Mouse (Mus musculus) midbrain, embryonic 15.5 days (tissue): ENCODE measurements around the gene Rgs7. TPM values are rescaled to one million over a fixed set of nuclear protein-coding genes. Genes with fewer than 3 reads are reported as not detected.

Experiments used
- ATAC-seq: fragments of 200-750 bp; cut with Nextera tagmentation; replicated peaks from 2 replicates; pipeline ENCODE4 v1.8.0; 2017; ENCODE audit warnings: moderate TSS enrichment
- H3K27ac ChIP-seq: fragments of 300-500 bp; sonication (generic); 2 replicates; pipeline ENCODE4 v1.5.1; 2015; ENCODE audit warnings: mild to moderate bottlenecking, inconsistent platforms
- H3K27me3 ChIP-seq: fragments of 300-500 bp; sonication (generic); replicated peaks from 2 replicates; pipeline ENCODE4 v1.6.1; 2015; ENCODE audit warnings: inconsistent platforms
- H3K36me3 ChIP-seq: fragments of 300-500 bp; sonication (generic); replicated peaks from 2 replicates; pipeline ENCODE4 v1.6.1; 2015; ENCODE audit warnings: inconsistent platforms
- H3K4me1 ChIP-seq: fragments of 300-500 bp; sonication (generic); 2 replicates; pipeline ENCODE4 v1.6.1; 2015; ENCODE audit warnings: inconsistent platforms
- H3K4me2 ChIP-seq: fragments of 300-500 bp; sonication (generic); 2 replicates; pipeline ENCODE4 v1.6.1; 2015; ENCODE audit warnings: inconsistent platforms, mild to moderate bottlenecking, moderate library complexity
- H3K4me3 ChIP-seq: fragments of 300-500 bp; sonication (generic); 2 replicates; pipeline ENCODE4 v1.5.1; 2015; ENCODE audit warnings: mild to moderate bottlenecking, inconsistent platforms
- H3K9ac ChIP-seq: fragments of 300-500 bp; sonication (generic); 2 replicates; pipeline ENCODE4 v1.6.1; 2015; ENCODE audit warnings: mild to moderate bottlenecking, inconsistent platforms
- H3K9me3 ChIP-seq: fragments of 300-500 bp; sonication (generic); 2 replicates; pipeline ENCODE4 v1.6.1; 2016; ENCODE audit warnings: inconsistent platforms
- WGBS: fragments of 180-500 bp; shearing (Covaris S2); methylation state at CpG from one replicate; pipeline ENCODE4 v1.1.7; 2015; ENCODE audit warnings: mixed read lengths; 5-methylcytosine and 5-hydroxymethylcytosine counted together
- polyA plus RNA-seq: library from polyadenylated mRNA; unstranded; fragments of >200 nt; fragmentation: Nextera tagmentation; extraction: Ambion mirVana; gene quantifications from 2 replicates; pipeline ENCODE4 v1.2.1, GENCODE M21; 2015

Rgs7 gene
- polyA plus RNA-seq, 1 experiment from 2014 or later, result 39.1 TPM

- H3K9ac ChIP-seq, result no peak overlapping the region
- no peak overlapping the region for H3K4me2 ChIP-seq
- no peak overlapping the region for H3K4me3 ChIP-seq
- H3K36me3 ChIP-seq, result no peaks in the 10 kb centered on the region
- H3K4me1 ChIP-seq, result no peaks in the 10 kb centered on the region
- peak; percentile 33; the same call in 1 of the 2 replicates for ATAC-seq
- no peak overlapping the region for H3K27ac ChIP-seq
- H3K9me3 ChIP-seq, result no peaks in the 10 kb centered on the region
- H3K27me3 ChIP-seq, result no peaks in the 10 kb centered on the region
- 33% methylated on average over 4 of the region's 4 CpGs for WGBS
Observed at GRCm38 (mm10) chr1:175426393-175426792, 65.9 kb downstream of the Rgs7 start.

GRCm38 (mm10) chr1:175420883-175421282 lies 71.4 kb downstream of the Rgs7 start:
- Histone ChIP-seq H3K27me3 (no peaks in the 10 kb centered on the region), H3K36me3 (no peaks in the 10 kb centered on the region), H3K4me3 (no peak overlapping the region), H3K9me3 (no peaks in the 10 kb centered on the region), H3K4me2 (no peak overlapping the region), H3K9ac (no peak overlapping the region), H3K27ac (no peak overlapping the region), H3K4me1 (no peaks in the 10 kb centered on the region)
- ATAC-seq, result no peak
- WGBS, result 86% methylated on average over 4 of the region's 4 CpGs

DNA sequence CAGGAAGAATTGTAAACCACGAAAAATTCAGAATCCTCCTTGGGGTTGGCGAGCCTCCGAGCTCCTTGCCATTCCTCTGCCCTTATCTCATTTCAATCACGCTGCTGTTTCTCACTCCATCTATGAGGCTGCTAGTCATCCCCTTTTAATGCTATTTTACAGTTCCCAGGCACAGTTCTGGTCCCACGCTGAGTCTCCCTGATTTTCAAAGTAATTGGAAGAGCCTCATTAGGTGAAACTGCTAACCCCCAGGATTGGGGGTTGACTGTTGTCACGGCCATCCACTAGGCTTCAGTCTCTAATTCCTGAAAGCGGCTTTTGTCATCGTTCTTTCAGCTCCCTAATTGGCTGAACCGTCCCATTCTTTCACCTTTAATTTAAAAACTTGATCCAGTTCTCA lies 76.6 kb downstream of the Rgs7 start:
- 36% methylated on average over 9 of the region's 9 CpGs for WGBS
- H3K4me1 ChIP-seq, result no peaks in the 10 kb centered on the region
- no peaks in the 10 kb centered on the region for H3K36me3 ChIP-seq
- H3K9me3 ChIP-seq, result no peaks in the 10 kb centered on the region
- H3K4me3 ChIP-seq, result no peak overlapping the region
- peak; percentile 43; the same call in 1 of the 2 replicates for ATAC-seq
- no peak overlapping the region for H3K4me2 ChIP-seq
- H3K9ac ChIP-seq, result no peak overlapping the region
- H3K27me3 ChIP-seq, result no peaks in the 10 kb centered on the region
- no peak overlapping the region; the same call in 1 of the 2 replicates for H3K27ac ChIP-seq

- Histone ChIP-seq H3K4me3 (no peak overlapping the region), H3K27me3 (no peaks in the 10 kb centered on the region), H3K4me2 (no peak overlapping the region), H3K36me3 (no peaks in the 10 kb centered on the region), H3K9me3 (no peaks in the 10 kb centered on the region), H3K27ac (no peak overlapping the region), H3K9ac (no peak overlapping the region), H3K4me1 (no peaks in the 10 kb centered on the region)
- ATAC-seq, result no peak
- WGBS, result 37% methylated on average over 3 of the region's 3 CpGs
Observed at GRCm38 (mm10) chr1:175410399-175410798, 81.9 kb downstream of the Rgs7 start.

GRCm38 (mm10) chr1:175391894-175392293 lies 100.4 kb downstream of the Rgs7 start:
- Histone ChIP-seq H3K9ac (no peak overlapping the region), H3K4me2 (no peak overlapping the region), H3K4me3 (no peak overlapping the region), H3K27ac (no peak overlapping the region), H3K36me3 (no peaks in the 10 kb centered on the region), H3K9me3 (no peaks in the 10 kb centered on the region), H3K4me1 (no peaks in the 10 kb centered on the region), H3K27me3 (no peaks in the 10 kb centered on the region)
- WGBS, result 85% methylated on average over 4 of the region's 4 CpGs
- no peak for ATAC-seq

GRCm38 (mm10) chr1:175389250-175389649 lies 103.0 kb downstream of the Rgs7 start:
- 74% methylated on average over 5 of the region's 5 CpGs for WGBS

GRCm38 (mm10) chr1:175385581-175386235 lies 106.6 kb downstream of the Rgs7 start:
- Histone ChIP-seq H3K27me3 (no peaks in the 10 kb centered on the region), H3K9ac (no peak overlapping the region), H3K4me2 (peak overlapping the region; percentile 12; the same call in 1 of the 2 replicates), H3K4me1 (peaks cover 14% of the 10 kb centered on the region), H3K27ac (peak overlapping the region; percentile 73), H3K9me3 (no peaks in the 10 kb centered on the region), H3K4me3 (no peak overlapping the region), H3K36me3 (no peaks in the 10 kb centered on the region)
- ATAC-seq, result peak; percentile 94
- WGBS, result 13% methylated on average over 3 of the region's 3 CpGs

More at GRCm38 (mm10) chr1:175389250-175389649, 103.0 kb downstream of the Rgs7 start:
- Histone ChIP-seq H3K4me1 (peaks cover 14% of the 10 kb centered on the region), H3K27me3 (no peaks in the 10 kb centered on the region), H3K4me2 (no peak overlapping the region), H3K36me3 (no peaks in the 10 kb centered on the region), H3K9ac (no peak overlapping the region), H3K9me3 (no peaks in the 10 kb centered on the region), H3K27ac (no peak overlapping the region), H3K4me3 (no peak overlapping the region)
- no peak for ATAC-seq

DNA sequence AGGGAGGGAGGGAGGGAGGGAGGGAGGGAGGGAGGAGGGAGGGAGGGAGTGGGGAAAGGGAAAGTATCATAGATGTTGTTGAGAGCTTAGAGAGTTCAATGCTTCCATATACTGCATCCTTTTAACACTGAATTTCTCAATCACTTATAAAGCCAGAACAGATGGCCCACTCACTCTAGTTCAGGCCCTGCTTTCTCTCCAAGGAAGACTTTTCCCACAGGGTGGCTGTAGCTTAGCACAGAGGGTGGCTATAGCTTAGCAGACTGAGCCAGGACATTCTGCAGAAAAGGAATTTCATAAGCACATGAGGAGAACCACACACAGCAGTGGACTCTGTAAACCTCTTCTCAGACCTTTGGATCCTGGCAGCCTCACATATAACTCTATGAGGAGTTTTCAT lies 119.7 kb downstream of the Rgs7 start:
- no peaks in the 10 kb centered on the region for H3K27me3 ChIP-seq
- H3K27ac ChIP-seq, result no peak overlapping the region
- H3K9me3 ChIP-seq, result no peaks in the 10 kb centered on the region
- no peak for ATAC-seq
- no peak overlapping the region for H3K4me2 ChIP-seq
- no peaks in the 10 kb centered on the region for H3K4me1 ChIP-seq
- no peak overlapping the region for H3K9ac ChIP-seq
- no peak overlapping the region for H3K4me3 ChIP-seq
- H3K36me3 ChIP-seq, result no peaks in the 10 kb centered on the region

DNA sequence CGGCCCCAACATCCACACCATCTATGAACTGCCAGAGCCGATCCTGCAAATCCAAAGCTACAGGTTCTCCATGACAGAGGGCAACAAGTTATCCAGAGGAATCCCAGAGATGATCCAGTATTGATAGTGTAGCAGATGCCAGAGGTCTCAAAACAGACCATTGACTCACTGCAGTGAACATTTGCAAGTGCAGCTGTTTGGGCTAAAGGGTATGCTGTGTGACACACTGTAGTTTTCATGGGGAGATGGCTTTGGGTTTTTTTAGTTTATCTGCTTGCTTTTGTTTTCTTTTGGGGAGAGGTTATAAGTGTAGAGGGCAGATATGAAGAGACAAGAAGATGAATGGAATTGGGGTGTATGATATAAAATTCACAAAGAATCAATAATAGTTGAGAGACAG lies 124.2 kb downstream of the Rgs7 start:
- no peak overlapping the region for H3K9ac ChIP-seq
- no peaks in the 10 kb centered on the region for H3K4me1 ChIP-seq
- no peak overlapping the region for H3K4me3 ChIP-seq
- no peak overlapping the region for H3K4me2 ChIP-seq
- ATAC-seq, result no peak
- H3K27ac ChIP-seq, result no peak overlapping the region
- H3K36me3 ChIP-seq, result no peaks in the 10 kb centered on the region
- no peaks in the 10 kb centered on the region for H3K9me3 ChIP-seq
- 92% methylated on average over 2 of the region's 2 CpGs for WGBS
- H3K27me3 ChIP-seq, result no peaks in the 10 kb centered on the region

DNA sequence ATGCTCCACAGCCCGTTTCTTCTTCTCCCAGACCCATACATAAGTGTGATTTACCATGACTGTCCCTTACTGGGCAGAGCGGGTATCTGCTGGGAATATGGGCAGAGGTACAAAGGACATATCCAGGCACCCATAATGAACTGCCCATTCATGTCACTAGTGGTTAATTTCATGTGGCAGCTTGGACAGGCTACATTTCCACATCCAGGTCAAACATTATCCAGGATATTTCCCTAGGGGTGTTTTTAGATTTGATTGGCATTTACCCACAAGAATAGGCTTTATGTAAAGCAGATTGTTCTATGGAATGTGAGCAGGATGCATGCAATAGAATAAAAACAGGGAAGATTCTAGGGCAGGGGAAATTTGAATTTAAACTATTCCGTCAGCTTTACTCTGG lies 128.7 kb downstream of the Rgs7 start:
- no peaks in the 10 kb centered on the region for H3K36me3 ChIP-seq
- no peak for ATAC-seq
- H3K27ac ChIP-seq, result no peak overlapping the region
- H3K27me3 ChIP-seq, result no peaks in the 10 kb centered on the region
- no peaks in the 10 kb centered on the region for H3K4me1 ChIP-seq
- no peaks in the 10 kb centered on the region for H3K9me3 ChIP-seq
- no peak overlapping the region for H3K4me3 ChIP-seq
- no peak overlapping the region for H3K9ac ChIP-seq
- 56% methylated on average over 3 of the region's 3 CpGs for WGBS
- H3K4me2 ChIP-seq, result no peak overlapping the region

DNA sequence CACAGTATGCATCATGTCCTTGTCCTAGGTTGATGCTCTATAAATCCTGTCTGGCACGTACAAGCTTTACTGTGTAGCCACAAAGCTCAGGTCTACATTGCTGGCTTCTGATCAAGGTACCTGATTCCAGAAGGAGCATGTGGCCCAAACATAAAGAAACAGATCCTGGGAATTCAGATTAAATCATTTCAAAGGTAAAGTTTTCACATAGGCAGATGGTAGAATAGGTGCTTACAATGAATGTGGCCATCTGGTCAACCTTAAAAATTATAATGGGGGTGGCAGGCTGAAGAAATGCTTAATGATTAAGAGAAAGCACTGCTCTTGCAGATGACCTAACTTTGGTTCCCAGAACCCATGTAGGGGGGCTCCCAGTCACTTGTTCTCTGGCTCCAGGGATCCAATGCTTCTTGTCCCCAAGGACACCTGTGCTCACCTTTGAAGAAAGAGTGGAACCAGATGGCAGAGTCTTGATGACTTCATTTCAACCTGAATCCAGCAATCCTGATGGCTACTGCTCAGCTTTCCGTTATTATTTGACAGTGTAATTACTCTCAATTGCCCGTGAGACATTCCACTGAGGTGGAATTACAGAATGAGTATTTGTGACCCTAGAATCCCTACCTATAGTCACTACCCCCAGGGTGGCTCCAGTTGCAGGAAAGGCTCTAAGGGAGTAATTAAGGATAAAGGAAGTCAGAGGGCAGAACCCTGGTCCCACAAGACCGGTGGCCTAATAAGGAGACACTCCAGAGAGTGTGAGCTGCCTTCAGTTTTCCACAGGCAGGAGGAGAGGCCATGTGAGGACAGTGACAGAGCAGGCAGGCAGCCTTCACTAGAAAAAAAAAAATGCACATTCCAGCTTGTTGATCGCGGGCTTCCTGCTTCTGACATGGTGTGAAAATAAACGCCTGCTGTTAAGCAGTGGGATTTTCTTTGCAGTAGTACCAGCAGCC lies 132.6 kb downstream of the Rgs7 start:
- H3K9ac ChIP-seq, result no peak overlapping the region
- ATAC-seq, result no peak; the same call in 1 of the 2 replicates

GRCm38 (mm10) chr1:175352921-175353320 lies 139.4 kb downstream of the Rgs7 start:
- no peak overlapping the region for H3K4me3 ChIP-seq
- no peak for ATAC-seq

More for the DNA sequence above, 132.6 kb downstream of the Rgs7 start:
- WGBS, result 60% methylated on average over 7 of the region's 7 CpGs
- H3K36me3 ChIP-seq, result no peaks in the 10 kb centered on the region
- no peak overlapping the region for H3K4me2 ChIP-seq
- no peaks in the 10 kb centered on the region for H3K4me1 ChIP-seq
- H3K9me3 ChIP-seq, result no peaks in the 10 kb centered on the region
- H3K27ac ChIP-seq, result no peak overlapping the region
- no peak overlapping the region for H3K4me3 ChIP-seq
- H3K27me3 ChIP-seq, result no peaks in the 10 kb centered on the region

More at GRCm38 (mm10) chr1:175352921-175353320, 139.4 kb downstream of the Rgs7 start:
- H3K9me3 ChIP-seq, result no peaks in the 10 kb centered on the region
- no peak overlapping the region for H3K9ac ChIP-seq
- no peaks in the 10 kb centered on the region for H3K27me3 ChIP-seq
- H3K4me1 ChIP-seq, result no peaks in the 10 kb centered on the region
- H3K27ac ChIP-seq, result no peak overlapping the region
- no peaks in the 10 kb centered on the region for H3K36me3 ChIP-seq
- WGBS, result 90% methylated on average over 4 of the region's 4 CpGs
- H3K4me2 ChIP-seq, result no peak overlapping the region
